Mouse (Mus musculus): ENCODE results near the gene Srgap3.

GRCm38 (mm10) chr6:112909711-112910110 is 37.4 kb downstream of the Srgap3 start:
- TF ChIP-seq EP300 (IDR thresholded peaks at IDR 0.05) = no peak
- TF ChIP-seq CTCF (IDR thresholded peaks at IDR 0.05) = no peak

Data from lung, postnatal 0 days (tissue).